Mouse (Mus musculus): ENCODE measurements around the gene Tmppe. TPM values are rescaled to one million over a fixed set of nuclear protein-coding genes. Genes with fewer than 3 reads are reported as not detected.
"Not testable (repeated sequence)": the region's sequence is repeated elsewhere in the genome, so short reads cannot be mapped to it uniquely, and the experiment has no call there.

Gene Tmppe
- total RNA-seq, 2 experiments from 2014 or later, result 5.1 to 5.6 TPM

GRCm38 (mm10) chr9:114390749-114391075 is 10.2 kb upstream of the Tmppe start:
- no peak for DNase-seq
- intact Hi-C loops (cut with DNase I), result no loop called here

- DNase-seq; intact Hi-C loops (cut with DNase I): not testable (repeated sequence)
Observed at GRCm38 (mm10) chr9:114394136-114394535, 6.8 kb upstream of the Tmppe start.

- intact Hi-C loops (cut with DNase I), result no loop called here
- DNase-seq, result no peak
Observed at GRCm38 (mm10) chr9:114394677-114395076, 6.2 kb upstream of the Tmppe start.

GRCm38 (mm10) chr9:114395258-114395657 is 5.6 kb upstream of the Tmppe start:
- no peak for DNase-seq
- intact Hi-C loops (cut with DNase I), result no loop called here

GRCm38 (mm10) chr9:114399680-114400079 is 1.2 kb upstream of the Tmppe start:
- intact Hi-C loops (cut with DNase I), result no loop called here
- DNase-seq, result no peak

GRCm38 (mm10) chr9:114400588-114400948 is 337 bp upstream of the Tmppe start:
- intact Hi-C loops (cut with DNase I), result no loop called here
- no peak for DNase-seq

- intact Hi-C loops (cut with DNase I), result no loop called here
Observed at GRCm38 (mm10) chr9:114401685-114402080, 778 bp downstream of the Tmppe start.

GRCm38 (mm10) chr9:114407676-114408075 is 6.8 kb downstream of the Tmppe start:
- DNase-seq, result peak in 1 of 2 experiments; percentile 15
- intact Hi-C loops (cut with DNase I), result no loop called here

More at GRCm38 (mm10) chr9:114401685-114402080, 778 bp downstream of the Tmppe start:
- no peak for DNase-seq

GRCm38 (mm10) chr9:114410313-114410862 is 9.5 kb downstream of the Tmppe start:
- no peak for DNase-seq
- intact Hi-C loops (cut with DNase I), result no loop called here

- intact Hi-C loops (cut with DNase I), result no loop called here
Observed at GRCm38 (mm10) chr9:114411295-114411694, 10.4 kb downstream of the Tmppe start.

GRCm38 (mm10) chr9:114412406-114412805 is 11.5 kb downstream of the Tmppe start:
- peak in 1 of 2 experiments; percentile 10 for DNase-seq

More at GRCm38 (mm10) chr9:114411295-114411694, 10.4 kb downstream of the Tmppe start:
- DNase-seq, result no peak

GRCm38 (mm10) chr9:114413866-114414265 is 13.0 kb downstream of the Tmppe start:
- DNase-seq, result no peak
- intact Hi-C loops (cut with DNase I), result loop anchor here (2.0 kb wide), 1 partner anchor 169 kb away; no protein-coding TSS in a partner anchor

More at GRCm38 (mm10) chr9:114412406-114412805, 11.5 kb downstream of the Tmppe start:
- intact Hi-C loops (cut with DNase I), result no loop called here

- peak; percentile 50 to 62 for DNase-seq
- intact Hi-C loops (cut with DNase I), result loop anchor here (2.0 kb wide), 2 partner anchors 83 to 167 kb away; no protein-coding TSS in a partner anchor
Observed at GRCm38 (mm10) chr9:114415701-114416100, 14.8 kb downstream of the Tmppe start.

- intact Hi-C loops (cut with DNase I), result loop anchor here (2.0 kb wide), 1 partner anchor 82 kb away; no protein-coding TSS in a partner anchor
- no peak for DNase-seq
Observed at GRCm38 (mm10) chr9:114416646-114417517, 16.0 kb downstream of the Tmppe start.

- intact Hi-C loops (cut with DNase I), result no loop called here
- peak; percentile 32 to 50 for DNase-seq
Observed at GRCm38 (mm10) chr9:114418187-114418586, 17.3 kb downstream of the Tmppe start.

GRCm38 (mm10) chr9:114420443-114420842 is 19.5 kb downstream of the Tmppe start:
- DNase-seq, result no peak
- intact Hi-C loops (cut with DNase I), result no loop called here

GRCm38 (mm10) chr9:114421045-114421444 is 20.1 kb downstream of the Tmppe start:
- no peak for DNase-seq
- intact Hi-C loops (cut with DNase I), result no loop called here

GRCm38 (mm10) chr9:114421797-114422196 is 20.9 kb downstream of the Tmppe start:
- DNase-seq, result no peak
- intact Hi-C loops (cut with DNase I), result no loop called here

GRCm38 (mm10) chr9:114425576-114425975 is 24.7 kb downstream of the Tmppe start:
- DNase-seq, result no peak
- intact Hi-C loops (cut with DNase I), result no loop called here

GRCm38 (mm10) chr9:114426201-114426600 is 25.3 kb downstream of the Tmppe start:
- no peak for DNase-seq
- intact Hi-C loops (cut with DNase I), result no loop called here

- intact Hi-C loops (cut with DNase I), result no loop called here
- DNase-seq, result no peak
Observed at GRCm38 (mm10) chr9:114427425-114427824, 26.5 kb downstream of the Tmppe start.

Data from heart, postnatal 10 days (tissue).